Mouse (Mus musculus) embryo, embryonic 11 days (tissue): Measurements from ENCODE around the gene Trim46.

Experiments
- DNase-seq: peaks from one replicate; pipeline ENCODE4 v3.0.0-alpha.2; 2015

The Trim46 gene

DNA sequence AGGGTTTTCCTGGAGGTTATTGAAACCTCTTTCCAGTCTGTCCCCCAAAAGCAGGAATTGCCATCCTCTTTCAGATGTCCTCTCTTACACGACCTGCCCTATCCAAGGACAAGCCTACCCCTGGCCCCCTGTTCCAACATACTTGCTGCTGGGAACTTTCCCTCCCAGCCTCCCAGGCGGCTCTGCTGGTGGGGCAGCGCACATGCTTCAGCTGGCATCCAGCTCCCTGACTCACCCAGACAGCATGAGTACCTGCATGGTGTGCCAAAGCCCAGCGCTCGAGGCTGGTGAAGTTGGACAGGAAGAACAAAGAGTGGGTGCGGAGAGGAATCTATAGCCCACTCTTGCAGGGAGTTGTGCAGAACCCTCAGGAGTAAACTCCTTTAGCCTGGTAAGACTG lies 24.8 kb upstream of the Trim46 start:
- no peak for DNase-seq

DNA sequence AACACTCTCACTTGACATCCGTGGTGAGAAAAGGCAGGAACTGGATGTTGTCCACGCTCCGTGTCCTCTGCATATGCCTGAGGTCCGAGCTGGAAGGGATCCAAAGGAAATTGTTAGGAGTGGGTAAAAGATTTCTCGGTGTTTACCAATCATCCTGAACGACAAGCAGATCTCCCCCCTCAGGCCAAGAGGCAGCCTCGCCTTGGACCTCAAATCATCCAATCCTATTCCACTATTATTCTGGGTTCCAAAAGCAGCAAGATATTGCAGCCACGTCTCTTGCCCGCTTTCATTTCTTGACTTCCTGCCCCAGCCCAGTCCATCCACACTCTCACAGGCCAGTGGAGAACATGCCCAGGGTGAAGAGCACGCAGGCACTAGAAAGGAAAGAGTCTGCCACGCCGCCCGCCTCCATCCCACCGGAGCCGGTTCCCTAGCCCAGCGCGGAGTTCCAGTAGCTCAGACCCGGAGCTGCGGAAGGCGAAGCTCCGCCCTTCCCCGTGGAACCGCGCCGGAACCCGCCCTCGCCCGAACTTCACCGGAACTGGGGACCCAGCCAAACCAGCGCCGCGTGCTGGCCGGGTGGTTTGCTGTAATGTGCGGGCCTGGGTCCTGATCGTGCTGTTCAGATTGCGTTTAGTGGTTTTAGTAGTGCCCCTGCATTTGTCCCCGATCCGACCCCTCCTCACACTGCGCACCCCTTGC lies 24.1 kb upstream of the Trim46 start, which contains the start of gene Slc50a1:
Slc50a1 (minus strand) TSS at position 520 of the 705 bp plus-strand sequence.
- DNase-seq = peak; percentile 87

DNA sequence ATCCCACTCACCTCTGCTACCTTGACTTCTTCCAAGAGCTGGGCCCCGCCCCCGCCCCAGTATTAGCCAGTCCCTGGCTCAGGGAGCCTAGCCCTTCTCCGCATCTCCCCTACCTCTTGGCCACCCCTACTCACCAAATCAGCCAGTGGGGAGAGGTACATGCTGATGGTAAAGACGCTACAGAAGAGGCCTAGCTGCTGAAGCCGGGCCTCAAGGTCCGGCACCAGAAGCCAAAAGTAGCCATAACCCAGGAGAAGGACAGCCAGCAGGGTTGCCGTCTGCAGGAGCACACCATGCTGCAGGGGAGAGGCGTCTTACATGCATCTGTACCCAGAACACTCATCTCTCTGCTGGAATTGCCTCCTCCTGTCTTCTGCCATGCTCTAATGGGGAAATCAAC lies 22.8 kb upstream of the Trim46 start:
- no peak for DNase-seq

DNA sequence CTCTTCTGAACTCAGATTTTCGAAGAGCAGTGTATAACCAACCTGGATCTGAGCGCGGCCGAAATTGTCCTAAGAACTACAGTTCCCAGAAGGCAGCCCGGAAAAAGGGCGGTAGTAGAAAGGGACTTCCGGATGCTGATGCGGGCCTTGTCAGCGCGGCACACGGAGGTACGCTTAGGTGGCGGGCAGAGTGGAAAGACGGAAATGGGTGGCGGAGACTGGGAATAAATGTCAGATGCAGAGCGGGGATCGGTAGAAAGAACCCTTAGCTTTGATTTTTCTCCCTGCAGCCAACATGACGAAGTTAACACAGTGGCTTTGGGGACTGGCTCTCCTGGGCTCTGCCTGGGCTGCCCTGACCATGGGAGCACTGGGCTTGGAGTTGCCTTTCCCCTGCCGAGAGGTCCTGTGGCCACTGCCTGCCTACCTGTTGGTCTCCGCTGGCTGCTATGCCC lies 20.4 kb upstream of the Trim46 start:
- peak; percentile 93 for DNase-seq

DNA sequence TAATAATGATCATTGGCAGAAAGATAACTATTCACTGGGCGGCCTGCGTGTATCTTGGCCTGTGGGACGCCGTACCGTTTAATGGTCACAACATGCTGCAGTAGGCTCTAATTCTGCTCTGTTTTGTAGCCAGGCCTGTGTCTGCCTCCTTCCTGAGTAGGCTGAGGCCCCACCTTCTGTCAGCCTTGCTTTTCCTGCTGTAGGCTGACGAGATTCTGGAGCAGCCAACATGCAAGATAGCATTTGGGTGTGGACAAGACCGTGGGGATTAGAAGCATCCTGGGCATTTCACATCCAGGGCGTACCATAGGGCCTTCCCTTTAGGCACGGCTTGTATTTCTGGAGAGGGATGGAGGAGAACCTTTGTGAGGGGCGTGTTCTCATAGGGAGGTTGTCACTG lies 16.3 kb upstream of the Trim46 start:
- DNase-seq = no peak

DNA sequence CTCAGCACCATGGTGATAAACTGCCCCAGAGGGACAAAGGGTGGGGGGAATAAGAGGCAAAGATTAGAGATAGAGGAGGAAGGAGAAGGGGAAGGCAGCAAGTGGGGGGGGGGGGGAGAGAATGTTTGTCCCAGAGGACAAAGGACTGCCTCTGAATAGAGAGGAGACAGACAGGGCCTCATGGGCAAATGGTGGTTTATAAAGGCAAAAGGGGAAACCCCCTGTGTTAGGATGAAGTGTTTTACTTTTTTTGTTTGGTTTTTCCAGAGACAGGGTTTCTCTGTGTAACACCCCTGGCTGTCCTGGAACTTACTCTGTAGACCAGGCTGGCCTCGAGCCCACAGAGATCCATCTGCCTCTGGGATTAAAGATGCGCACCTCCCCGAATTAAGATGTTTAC lies 14.1 kb upstream of the Trim46 start:
- no peak for DNase-seq

DNA sequence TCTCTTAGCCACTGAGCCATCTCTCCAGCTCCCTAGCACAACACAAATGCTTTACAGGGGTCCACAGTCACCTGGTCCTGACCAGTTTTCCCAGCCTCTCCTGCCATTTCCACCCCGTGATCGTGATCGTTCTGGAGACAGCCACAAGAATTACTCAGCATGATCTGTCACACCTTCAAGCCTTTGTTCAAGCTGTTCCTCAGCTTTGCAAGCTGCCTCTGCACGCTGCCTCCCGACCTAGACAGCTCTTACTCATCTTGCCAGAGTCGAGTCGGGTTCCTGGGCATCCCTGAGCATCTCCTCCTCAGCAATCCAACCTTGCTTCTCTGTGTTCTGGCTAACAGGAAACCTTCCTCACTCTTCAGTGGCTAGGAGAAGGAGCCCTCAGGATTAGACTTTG lies 13.0 kb upstream of the Trim46 start, which contains the start of gene Dpm3:
Dpm3 (plus strand) TSS at position 283 of the 400 bp plus-strand sequence.
- no peak for DNase-seq

DNA sequence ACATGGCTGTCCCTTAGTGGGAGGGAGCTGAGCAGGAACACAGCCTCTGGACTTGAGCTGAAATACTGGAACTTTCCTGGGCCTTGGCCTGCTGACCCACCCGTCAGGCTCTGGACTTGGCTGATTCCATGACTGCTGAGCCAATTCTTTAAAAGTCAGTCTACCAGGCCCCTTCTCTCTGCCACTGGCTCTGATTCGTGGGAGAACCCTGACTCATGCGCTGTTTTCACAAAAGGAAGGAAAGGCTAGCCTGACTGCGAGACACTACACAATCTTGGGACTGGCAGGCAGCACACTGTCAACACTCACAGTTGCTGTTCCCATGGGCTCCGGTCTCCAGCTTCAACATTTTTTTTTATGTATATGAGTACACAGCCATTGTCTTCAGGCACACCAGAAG lies 10.1 kb upstream of the Trim46 start:
- DNase-seq = no peak

DNA sequence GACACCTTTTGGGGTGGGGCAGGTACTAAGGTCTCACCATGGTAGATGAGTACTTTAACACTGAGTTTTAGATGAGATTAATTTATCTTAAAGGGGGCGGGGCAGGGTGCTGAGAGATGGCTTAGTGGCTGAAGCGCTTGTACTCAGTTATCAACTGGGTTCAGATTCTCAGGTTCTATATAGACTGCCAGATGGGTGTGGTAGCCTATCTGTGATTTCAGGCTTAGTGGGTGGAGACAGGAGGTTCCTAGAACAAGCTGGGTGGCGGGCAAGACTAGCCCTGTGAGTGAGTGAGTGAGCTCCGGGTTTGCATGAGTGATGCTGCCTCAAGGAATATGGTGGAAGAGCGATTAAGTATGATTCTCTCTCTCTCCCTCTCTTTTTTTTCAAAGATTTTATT lies 8.9 kb upstream of the Trim46 start:
- no peak for DNase-seq

DNA sequence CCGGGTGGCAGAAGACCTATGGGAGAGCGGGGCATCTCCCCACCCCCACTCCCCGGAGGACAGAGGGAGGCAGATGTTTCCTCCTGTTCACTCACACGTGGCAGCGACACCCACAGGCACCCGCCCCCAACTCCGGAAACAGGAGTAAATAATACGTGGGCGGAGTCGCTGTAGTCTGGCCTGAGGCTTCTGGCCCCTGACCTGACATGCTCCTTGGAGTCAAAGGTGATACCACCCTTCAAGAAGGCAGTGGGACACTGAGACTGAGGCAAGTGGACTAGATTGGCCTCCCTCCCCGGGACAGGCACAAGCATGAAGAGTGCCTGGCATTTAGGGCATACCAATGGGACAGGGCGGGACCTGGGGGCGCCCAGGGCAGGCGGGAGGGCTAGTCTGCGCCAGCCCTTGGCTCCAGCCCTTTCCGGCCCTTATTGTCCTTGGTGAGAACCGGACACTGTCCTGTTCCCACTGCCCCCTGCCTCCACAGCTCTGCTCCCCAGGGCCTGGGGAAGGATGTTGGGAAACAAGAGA lies 5.3 kb upstream of the Trim46 start:
- DNase-seq = peak; percentile 74

DNA sequence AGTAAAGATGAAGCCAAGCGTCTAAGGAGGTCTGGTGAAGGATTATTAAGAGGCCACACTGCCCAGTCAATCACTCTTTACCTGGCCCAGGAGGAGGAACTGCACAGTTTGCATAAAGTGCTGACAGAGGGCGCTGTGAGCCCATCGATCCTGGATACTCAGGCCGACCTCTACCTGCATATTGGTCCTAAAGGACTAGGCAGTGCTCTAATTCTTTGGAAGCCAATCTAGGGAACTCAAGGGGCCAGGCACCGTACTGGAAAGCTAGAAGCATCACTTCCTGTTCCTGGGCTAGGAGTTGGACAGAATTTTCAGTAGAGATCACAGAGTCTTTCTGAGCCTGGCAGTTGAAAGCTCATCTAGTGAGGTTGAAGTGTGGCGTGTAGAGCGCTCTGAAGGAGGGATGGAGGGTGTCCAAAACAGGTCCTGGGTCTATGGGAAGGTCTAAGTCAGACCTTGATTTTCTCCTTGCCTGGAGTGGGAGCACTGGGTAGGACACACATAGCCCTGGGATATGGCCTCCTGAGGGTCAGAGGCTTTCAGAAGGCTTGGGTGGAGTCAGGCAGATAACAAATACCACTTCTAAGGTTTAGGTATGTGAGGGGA lies 4.4 kb upstream of the Trim46 start:
- DNase-seq = peak; percentile 80

DNA sequence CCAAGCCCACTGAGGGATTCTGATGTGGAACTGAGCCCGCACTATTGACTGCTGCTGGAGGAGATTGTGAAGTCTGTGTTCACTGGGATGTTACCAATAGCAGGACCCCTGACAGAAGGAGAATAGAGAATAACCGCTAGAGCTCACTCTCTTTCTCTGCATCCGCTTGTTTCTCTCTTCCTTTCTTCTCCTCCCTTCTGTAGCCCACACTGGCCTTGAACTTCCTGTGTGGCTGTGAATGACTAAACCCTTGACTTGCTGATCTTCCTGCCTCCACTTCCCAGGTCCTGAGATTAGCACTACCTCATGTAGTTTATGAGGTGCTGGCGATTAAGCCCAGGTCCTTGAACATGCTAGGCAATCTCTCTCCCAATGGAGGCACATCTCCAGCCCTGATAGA lies 1.4 kb upstream of the Trim46 start:
- DNase-seq = no peak

DNA sequence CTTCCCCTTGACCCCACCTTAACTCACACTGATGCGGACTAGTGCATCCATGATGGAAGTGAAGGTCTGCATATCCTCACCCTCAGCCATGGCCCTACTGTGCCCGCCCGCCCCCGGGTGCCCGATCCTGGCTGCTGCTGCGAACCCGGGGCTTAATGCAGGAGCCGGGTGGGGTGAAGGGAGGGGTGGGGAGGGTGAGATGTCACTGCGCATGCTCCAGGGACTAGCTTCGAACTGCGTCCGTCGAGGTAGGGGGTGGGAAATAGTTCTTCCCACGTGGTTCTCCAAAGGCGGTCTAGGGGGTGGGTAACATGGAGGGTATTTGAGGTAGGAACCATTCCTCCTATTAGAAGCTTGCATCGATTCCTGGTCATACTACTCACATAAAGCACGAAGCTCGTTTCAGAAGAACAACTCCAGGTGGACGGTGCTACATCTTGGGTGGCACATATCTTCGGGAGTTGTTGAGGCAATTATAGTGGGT lies 379 bp downstream of the Trim46 start, which contains the start of gene Krtcap2:
Krtcap2 (plus strand) TSS at position 279 of the 484 bp plus-strand sequence.
- DNase-seq = peak; percentile 61

DNA sequence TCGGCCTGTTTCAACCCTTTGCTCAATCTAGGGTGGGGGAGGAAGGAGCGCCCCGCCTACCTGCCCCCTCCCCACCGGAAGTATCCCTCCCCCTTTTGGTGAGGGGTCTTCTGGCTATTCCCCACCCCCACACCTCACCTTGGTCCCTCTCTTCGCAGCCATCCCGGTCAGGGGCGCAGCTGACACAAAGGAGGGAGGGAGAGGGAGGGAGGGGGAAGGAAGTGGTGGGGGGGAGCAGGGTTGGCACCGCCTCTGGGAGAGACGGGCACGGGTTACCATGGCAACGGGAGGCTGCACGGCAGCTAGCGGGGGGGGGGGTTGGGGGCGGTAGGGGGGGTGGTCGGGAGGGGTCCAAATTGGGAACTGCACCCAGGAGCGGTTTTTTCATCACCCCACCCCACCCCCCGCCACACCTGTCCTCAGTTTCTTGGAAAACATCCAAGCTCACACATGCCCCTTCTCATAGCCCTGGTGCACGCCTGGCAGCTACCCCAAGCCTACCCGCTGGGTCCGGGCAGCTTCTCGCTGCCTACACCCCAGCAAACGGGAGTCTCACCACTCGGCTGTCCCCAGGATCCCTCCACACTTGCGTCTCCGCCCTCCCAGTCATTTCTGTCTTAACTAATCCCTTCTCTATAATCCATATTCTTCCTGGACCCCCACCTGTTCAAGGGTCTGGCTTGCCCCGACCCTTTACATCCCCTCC lies 974 bp downstream of the Trim46 start:
- DNase-seq = peak; percentile 75

DNA sequence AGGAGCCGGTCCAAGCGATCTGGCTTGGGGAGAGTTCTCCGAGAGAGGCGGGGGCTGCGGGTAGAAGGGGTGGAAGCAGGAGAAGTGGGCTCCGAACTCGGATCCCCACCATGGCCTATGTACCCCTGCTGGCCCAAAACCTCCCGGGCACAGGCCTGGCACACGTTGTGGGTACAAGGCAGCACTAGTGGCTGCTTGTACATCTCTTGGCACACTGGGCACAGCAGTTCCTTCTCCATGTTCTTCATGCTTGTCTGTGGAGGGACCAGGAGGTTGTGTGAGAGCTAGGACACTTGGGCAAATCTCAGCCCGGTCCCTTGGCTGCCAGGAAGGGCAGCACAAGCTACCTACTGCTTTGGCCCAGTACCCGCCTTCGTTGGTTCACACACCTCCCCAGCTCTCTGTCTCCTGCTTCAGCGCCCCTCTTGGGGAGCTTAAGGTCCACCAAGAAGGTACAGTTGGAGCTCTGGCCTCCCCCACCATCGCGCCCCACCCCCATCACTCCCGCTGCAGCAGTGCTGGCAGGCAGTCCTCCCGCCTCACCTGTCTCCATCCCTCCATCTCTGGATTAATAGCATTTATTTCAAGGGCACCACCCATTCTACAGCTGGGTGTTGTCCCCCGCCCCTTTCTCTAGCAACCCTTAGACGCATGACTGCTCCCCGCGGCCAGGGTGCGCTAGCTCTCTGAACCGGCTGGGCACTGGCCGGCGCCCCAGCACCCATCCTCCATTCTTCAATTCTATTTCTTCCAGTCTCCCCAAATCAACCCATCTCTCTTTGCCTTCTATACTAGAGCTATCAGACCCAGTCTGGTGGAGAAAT lies 1.7 kb downstream of the Trim46 start:
- DNase-seq = peak; percentile 62

DNA sequence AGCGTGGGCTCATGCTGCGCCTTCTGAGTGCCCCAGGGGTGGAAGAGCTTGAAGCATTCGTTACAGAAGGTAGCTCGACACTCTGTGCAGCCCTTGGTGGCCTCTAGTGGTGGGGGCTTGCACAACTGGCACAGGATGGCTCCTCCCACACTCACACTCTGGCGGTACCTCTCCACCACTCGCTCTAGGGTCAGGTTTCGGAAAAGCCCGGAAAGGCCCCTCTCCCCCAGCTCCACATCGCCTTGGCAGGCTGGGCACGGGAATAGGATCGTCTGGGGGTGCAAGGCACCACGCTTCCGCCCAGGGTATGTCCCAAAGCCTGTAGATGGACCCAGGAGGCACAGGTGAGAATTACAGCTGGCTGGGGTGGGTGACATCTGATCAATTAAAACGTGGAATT lies 2.5 kb downstream of the Trim46 start:
- DNase-seq = peak; percentile 74

DNA sequence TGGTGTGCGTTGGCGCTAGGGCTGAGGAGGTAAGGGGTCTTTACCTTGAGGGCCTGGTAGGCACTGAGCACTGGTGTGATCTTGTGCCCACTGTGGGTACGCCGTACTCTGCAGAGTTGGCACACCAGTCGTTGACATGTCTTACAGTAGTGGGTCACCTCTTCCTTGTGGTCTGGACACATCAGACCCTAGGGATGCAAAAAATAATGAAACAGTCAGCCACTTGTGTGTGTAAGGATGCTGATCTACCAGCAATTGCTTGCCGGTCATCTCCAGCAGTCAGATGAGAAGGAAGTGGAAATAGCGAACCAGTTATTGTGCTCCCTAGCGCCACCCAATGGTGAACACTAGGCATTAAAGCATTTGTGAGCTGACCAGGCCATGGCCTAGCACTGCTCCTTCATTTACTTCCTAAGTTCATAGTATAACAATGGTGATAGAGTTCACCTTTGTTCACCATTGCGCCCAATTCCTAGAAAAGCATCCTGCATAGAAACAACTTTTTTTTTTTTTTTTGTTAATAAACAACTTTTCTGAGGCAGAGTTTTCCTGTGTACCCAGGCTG lies 3.7 kb downstream of the Trim46 start:
- peak; percentile 59 for DNase-seq

DNA sequence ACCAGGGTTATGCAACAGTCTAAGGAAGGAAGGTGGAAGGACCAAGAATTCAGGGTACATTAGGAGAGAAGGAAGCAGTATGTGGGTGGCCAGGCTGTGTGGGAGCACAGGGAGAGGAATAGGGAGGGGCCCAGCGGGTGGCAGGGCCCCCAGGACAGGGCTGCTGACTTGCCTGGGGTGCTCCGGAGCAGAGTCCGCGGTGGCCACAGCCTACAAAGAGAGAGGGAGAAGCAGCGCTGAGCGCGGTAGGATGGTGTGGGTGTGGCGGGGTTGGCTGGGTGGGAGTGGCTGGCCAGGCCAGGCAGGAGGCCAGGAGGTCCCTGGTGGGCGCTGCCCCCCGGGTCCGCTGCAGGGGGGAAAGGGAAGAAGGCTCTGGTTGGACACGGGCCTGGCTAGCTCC lies 7.6 kb downstream of the Trim46 start:
- DNase-seq = no peak

DNA sequence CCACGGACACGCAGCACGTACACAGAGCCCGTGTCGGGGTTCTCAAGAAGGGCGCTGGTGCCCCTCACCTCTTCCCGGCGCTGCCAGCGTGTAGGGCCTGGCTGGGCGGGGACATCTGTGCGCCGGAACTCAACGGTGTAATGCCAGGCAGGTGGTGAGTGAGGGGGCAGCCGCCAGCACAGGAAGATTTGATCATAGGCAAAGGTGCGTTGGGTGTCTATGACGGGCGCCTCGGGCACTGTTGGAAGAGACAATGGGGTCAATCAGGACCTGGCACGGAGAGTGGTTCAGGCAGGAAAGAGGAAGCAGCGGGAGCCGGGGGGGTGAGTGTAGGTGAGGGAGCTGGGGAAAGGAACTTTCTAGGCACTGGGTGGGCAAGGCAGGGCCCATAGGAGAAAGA lies 8.4 kb downstream of the Trim46 start:
- DNase-seq = no peak

DNA sequence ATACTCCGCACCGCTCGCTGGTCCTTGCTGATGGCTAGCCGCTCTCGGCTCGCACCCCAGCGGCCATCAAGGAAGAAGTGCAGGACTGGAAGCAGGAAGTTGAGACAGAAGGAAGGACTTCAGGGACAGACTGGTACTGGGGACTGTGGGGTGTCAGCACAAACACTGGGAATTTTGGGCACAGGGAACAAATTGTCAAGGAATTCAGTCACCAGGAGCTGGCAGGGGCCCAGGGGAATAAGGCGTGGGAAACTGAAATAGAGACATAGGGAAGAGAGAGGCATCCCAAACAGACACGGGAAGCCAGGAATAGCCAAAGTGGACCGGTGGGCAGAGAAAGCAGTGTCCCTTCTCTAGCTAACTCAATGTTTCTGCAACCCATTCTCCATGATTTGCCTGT lies 9.6 kb downstream of the Trim46 start:
- DNase-seq = no peak

DNA sequence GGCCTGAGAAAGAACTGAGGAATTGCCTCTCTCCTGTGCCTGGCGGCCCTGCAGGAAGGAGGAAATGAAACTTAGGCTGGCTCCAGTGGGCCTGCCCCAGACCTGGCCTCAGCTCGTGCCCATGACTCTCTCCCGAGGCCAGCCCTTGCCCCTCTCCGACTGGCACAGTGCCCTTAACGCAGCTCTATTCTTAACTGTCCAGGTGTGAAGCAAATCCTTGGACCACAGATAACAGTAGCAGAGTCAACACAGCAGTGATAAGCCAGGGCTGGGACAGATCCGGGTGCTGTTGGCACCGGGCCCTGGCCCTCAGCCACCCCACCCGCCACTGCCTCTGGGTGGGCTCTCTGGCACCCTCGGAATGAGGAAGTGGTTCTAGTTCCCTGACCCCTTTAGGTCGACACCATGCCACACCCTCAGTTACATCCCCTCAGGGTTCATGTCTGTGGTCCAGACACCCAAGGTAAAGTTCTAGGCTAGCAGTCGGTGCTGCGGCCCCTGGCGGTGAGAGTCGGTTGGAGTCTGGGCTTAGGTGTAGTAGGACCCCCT lies 12.5 kb downstream of the Trim46 start:
- no peak for DNase-seq

DNA sequence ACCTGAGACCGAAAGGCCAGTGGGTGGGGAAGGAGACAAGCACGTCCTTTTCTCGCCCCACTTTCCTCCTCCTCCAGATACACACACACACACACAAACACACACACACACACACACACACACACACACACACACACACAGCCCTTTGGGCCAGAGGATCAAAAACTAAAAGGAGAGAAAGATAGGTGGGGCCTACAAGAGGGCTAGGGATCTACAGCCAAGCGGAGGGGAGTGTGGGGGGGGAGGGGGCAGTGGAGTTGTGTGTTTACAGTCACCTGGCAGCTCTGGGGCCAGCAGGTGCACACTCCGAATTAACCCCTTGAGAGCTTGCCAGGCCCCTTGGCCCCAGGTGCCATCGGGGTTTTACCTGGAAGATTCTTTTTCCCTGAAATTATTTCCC lies 13.5 kb downstream of the Trim46 start:
- no peak for DNase-seq
